Mouse (Mus musculus) liver, postnatal 0 days (tissue): ENCODE measurements around the gene Evi5.

Source experiments
- CTCF ChIP-seq: sonication (generic); IDR thresholded peaks from 2 replicates; pipeline ENCODE4 v1.5.1; 2016; ENCODE audit warnings: antibody characterized with exemption, low read depth
- EP300 ChIP-seq: IDR thresholded peaks from 2 replicates; pipeline ENCODE4 v1.6.1; 2016; ENCODE audit warnings: antibody characterized with exemption, low read depth, mild to moderate bottlenecking

DNA sequence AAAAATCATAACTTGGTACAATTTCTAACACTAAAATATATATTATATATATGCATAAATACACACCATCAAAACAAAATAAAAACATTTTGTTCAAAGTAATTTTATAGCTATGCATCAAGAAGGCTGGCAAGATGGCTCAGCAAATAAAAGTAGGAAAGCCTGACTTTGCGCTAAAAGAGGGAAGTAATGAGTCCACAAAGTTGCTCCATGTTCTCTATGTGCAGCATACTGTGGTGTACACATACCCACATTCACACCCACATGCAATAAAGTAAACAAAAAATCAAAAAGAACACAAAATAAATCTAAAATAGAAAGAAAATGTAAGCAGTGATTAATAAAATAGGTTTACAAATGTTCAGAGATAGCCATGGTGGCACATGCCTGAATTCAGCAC, 99.0 kb downstream of the Evi5 start:
- TF ChIP-seq EP300 (no peak), CTCF (no peak)
